Mouse (Mus musculus) liver, embryonic 14.5 days (tissue): ENCODE results near the gene Gm11992.

ENCODE experiments used
- CTCF ChIP-seq: IDR thresholded peaks from 2 replicates; pipeline ENCODE4 v1.5.1; 2016; ENCODE audit warnings: antibody characterized with exemption, low read depth, control low read depth
- EP300 ChIP-seq: IDR thresholded peaks from 2 replicates; pipeline ENCODE4 v1.6.1; 2016; ENCODE audit warnings: antibody characterized with exemption, low read depth

DNA sequence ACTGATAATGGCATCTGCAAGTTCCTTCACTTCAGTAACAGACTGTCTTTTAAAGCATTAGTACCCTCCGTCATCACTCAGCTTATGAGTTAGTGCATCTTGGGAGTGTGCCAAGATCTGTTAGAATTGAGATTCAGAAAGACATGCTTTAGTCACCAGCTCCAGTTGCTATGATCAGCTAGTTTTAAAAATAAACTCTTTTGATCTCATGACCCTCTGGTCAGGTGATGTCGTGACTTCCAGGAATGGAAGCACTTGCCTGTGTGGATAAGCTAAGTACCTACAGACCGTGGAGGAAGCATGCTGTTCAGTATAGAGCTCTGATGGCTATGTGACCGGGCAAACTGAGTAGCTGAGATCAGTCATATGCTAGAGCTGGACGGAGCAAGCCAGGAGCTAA, 1.4 kb upstream of the Gm11992 start:
- TF ChIP-seq EP300 (no peak), CTCF (no peak)
